Mouse (Mus musculus) midbrain, embryonic 10.5 days (tissue): ENCODE measurements around the gene Rdh16. TPM values are rescaled to one million over a fixed set of nuclear protein-coding genes. Genes with fewer than 3 reads are reported as not detected.
"Not testable (repeated sequence)": the region's sequence is repeated elsewhere in the genome, so short reads cannot be mapped to it uniquely, and the experiment has no call there.

ENCODE experiments used
- DNase-seq: peaks from one replicate; pipeline ENCODE4 v3.0.0-alpha.2; 2017; ENCODE audit warnings: low spot score
- H3K27ac ChIP-seq: fragments of 300-500 bp; sonication (generic); replicated peaks from 2 replicates; pipeline ENCODE4 v1.5.1; 2016; ENCODE audit warnings: mild to moderate bottlenecking
- H3K27me3 ChIP-seq: fragments of 300-500 bp; sonication (generic); 2 replicates; pipeline ENCODE4 v1.6.1; 2016; ENCODE audit warnings: low read depth, mild to moderate bottlenecking; ENCODE audit not compliant: poor library complexity, severe bottlenecking
- H3K36me3 ChIP-seq: fragments of 300-500 bp; sonication (generic); 2 replicates; pipeline ENCODE4 v1.6.1; 2016; ENCODE audit warnings: mild to moderate bottlenecking, moderate library complexity
- H3K4me1 ChIP-seq: fragments of 300-500 bp; sonication (generic); 2 replicates; pipeline ENCODE4 v1.6.1; 2016
- H3K4me3 ChIP-seq: fragments of 300-500 bp; sonication (generic); 2 replicates; pipeline ENCODE4 v1.5.1; 2016; ENCODE audit warnings: mild to moderate bottlenecking, moderate library complexity
- H3K9me3 ChIP-seq: fragments of 300-500 bp; sonication (generic); replicated peaks from 2 replicates; pipeline ENCODE4 v1.6.1; 2016; ENCODE audit warnings: mild to moderate bottlenecking
- WGBS: fragments of 180-500 bp; shearing (Covaris S2); methylation state at CpG from one replicate; pipeline ENCODE4 v1.1.7; 2016; 5-methylcytosine and 5-hydroxymethylcytosine counted together
- polyA plus RNA-seq: library from polyadenylated mRNA; unstranded; fragments of >200 nt; fragmentation: Nextera tagmentation; extraction: Ambion mirVana; gene quantifications from 2 replicates; pipeline ENCODE4 v1.2.1, GENCODE M21; 2016

The Rdh16 gene
- polyA plus RNA-seq, result not detected in 2 replicates

GRCm38 (mm10) chr10:127800891-127801290 is at the start of gene Rdh16:
Rdh16 (plus strand) TSS chr10:127801152.
- DNase-seq, result no peak

GRCm38 (mm10) chr10:127751548-127751947 is 49.4 kb upstream of the Rdh16 start, which contains the start of gene Gpr182:
Gpr182 (minus strand) TSS chr10:127751732.
- peaks cover 7% of the 10 kb centered on the region for H3K27me3 ChIP-seq
- H3K4me3 ChIP-seq, result no peak within 1 kb of the TSS
- DNase-seq, result no peak
- H3K36me3 ChIP-seq, result peaks cover 26% of the 10 kb centered on the region
- H3K9me3 ChIP-seq, result no peaks in the 10 kb centered on the region
- H3K27ac ChIP-seq, result no peak within 1 kb of the TSS
- 61% methylated on average over 8 of the region's 8 CpGs for WGBS
- H3K4me1 ChIP-seq, result peaks cover 26% of the 10 kb centered on the region

More at GRCm38 (mm10) chr10:127800891-127801290, at the start of gene Rdh16:
- Histone ChIP-seq H3K36me3 (no peaks in the 10 kb centered on the region), H3K4me1 (0 out of 2 replicates have a peak, but pooled peaks cover 4% of the 10 kb centered on the region), H3K27me3 (no peaks in the 10 kb centered on the region), H3K4me3 (no peak within 1 kb of the TSS), H3K27ac (no peak within 1 kb of the TSS), H3K9me3 (no peaks in the 10 kb centered on the region)
- WGBS, result 90% methylated on average over 6 of the region's 6 CpGs

GRCm38 (mm10) chr10:127754566-127755166 is 46.3 kb upstream of the Rdh16 start:
- Histone ChIP-seq H3K36me3 (no peaks in the 10 kb centered on the region), H3K27ac (no peak overlapping the region), H3K4me3 (no peak overlapping the region), H3K9me3 (no peaks in the 10 kb centered on the region), H3K4me1 (peaks cover 9% of the 10 kb centered on the region), H3K27me3 (peaks cover 6% of the 10 kb centered on the region)
- no peak for DNase-seq
- WGBS, result 83% methylated on average over 6 of the region's 6 CpGs

GRCm38 (mm10) chr10:127755246-127755645 is 45.7 kb upstream of the Rdh16 start:
- WGBS, result 78% methylated on average over 3 of the region's 3 CpGs

GRCm38 (mm10) chr10:127755770-127756468 is 45.0 kb upstream of the Rdh16 start:
- H3K27ac ChIP-seq, result no peak overlapping the region; the same call in 1 of the 2 replicates
- DNase-seq, result no peak
- peak overlapping the region; percentile 27 for H3K4me3 ChIP-seq
- 45% methylated on average over 18 of the region's 18 CpGs for WGBS
- H3K9me3 ChIP-seq, result no peaks in the 10 kb centered on the region
- H3K27me3 ChIP-seq, result no peaks in the 10 kb centered on the region
- H3K36me3 ChIP-seq, result no peaks in the 10 kb centered on the region
- H3K4me1 ChIP-seq, result no peaks in the 10 kb centered on the region

More at GRCm38 (mm10) chr10:127755246-127755645, 45.7 kb upstream of the Rdh16 start:
- Histone ChIP-seq H3K4me1 (peaks cover 3% of the 10 kb centered on the region; the same call in 1 of the 2 replicates), H3K9me3 (no peaks in the 10 kb centered on the region), H3K27ac (no peak overlapping the region), H3K36me3 (no peaks in the 10 kb centered on the region), H3K27me3 (0 out of 2 replicates have a peak, but pooled peaks cover under 1% of the 10 kb centered on the region), H3K4me3 (no peak overlapping the region)
- no peak for DNase-seq

GRCm38 (mm10) chr10:127759181-127760110 is 41.5 kb upstream of the Rdh16 start, which contains the start of the genes Rdh1 and Rdh16f1:
Rdh1 (plus strand) TSS chr10:127759721.
Rdh16f1 (plus strand) TSS chr10:127759787.
- DNase-seq, result no peak

GRCm38 (mm10) chr10:127762926-127763325 is 38.0 kb upstream of the Rdh16 start:
- 86% methylated on average over 10 of the region's 10 CpGs for WGBS
- H3K4me1 ChIP-seq, H3K36me3 ChIP-seq, H3K27me3 ChIP-seq, DNase-seq, H3K9me3 ChIP-seq, H3K27ac ChIP-seq, H3K4me3 ChIP-seq: not testable (repeated sequence)

More at GRCm38 (mm10) chr10:127759181-127760110, 41.5 kb upstream of the Rdh16 start, which contains the start of the genes Rdh1 and Rdh16f1:
- H3K9me3 ChIP-seq, result no peaks in the 10 kb centered on the region
- no peak within 1 kb of the TSS for H3K27ac ChIP-seq
- no peaks in the 10 kb centered on the region for H3K27me3 ChIP-seq
- WGBS, result 80% methylated on average over 9 of the region's 9 CpGs
- H3K4me3 ChIP-seq, result no peak within 1 kb of the TSS
- H3K36me3 ChIP-seq, result no peaks in the 10 kb centered on the region
- H3K4me1 ChIP-seq, result no peaks in the 10 kb centered on the region

GRCm38 (mm10) chr10:127763914-127764680 is 36.9 kb upstream of the Rdh16 start:
- 77% methylated on average over 12 of the region's 12 CpGs for WGBS
- no peak for DNase-seq
- no peaks in the 10 kb centered on the region for H3K9me3 ChIP-seq
- no peaks in the 10 kb centered on the region for H3K27me3 ChIP-seq
- H3K4me3 ChIP-seq, result no peak overlapping the region
- no peaks in the 10 kb centered on the region for H3K4me1 ChIP-seq
- H3K36me3 ChIP-seq, result no peaks in the 10 kb centered on the region
- no peak overlapping the region for H3K27ac ChIP-seq

- H3K4me3 ChIP-seq, result no peak overlapping the region
- 85% methylated on average over 1 of the region's 1 CpGs for WGBS
- no peaks in the 10 kb centered on the region for H3K9me3 ChIP-seq
- no peak overlapping the region for H3K27ac ChIP-seq
- H3K36me3 ChIP-seq, result no peaks in the 10 kb centered on the region
- no peaks in the 10 kb centered on the region for H3K4me1 ChIP-seq
- no peak for DNase-seq
- no peaks in the 10 kb centered on the region for H3K27me3 ChIP-seq
Measured at GRCm38 (mm10) chr10:127766564-127766963, 34.4 kb upstream of the Rdh16 start.

- Histone ChIP-seq H3K27ac (no peak within 1 kb of the TSS), H3K4me1 (no peaks in the 10 kb centered on the region), H3K36me3 (no peaks in the 10 kb centered on the region), H3K4me3 (no peak within 1 kb of the TSS), H3K27me3 (no peaks in the 10 kb centered on the region), H3K9me3 (no peaks in the 10 kb centered on the region)
- DNase-seq, result no peak
- 83% methylated on average over 2 of the region's 2 CpGs for WGBS
Measured at GRCm38 (mm10) chr10:127776011-127776410, 24.9 kb upstream of the Rdh16 start, which contains the start of gene Rdh9. Rdh9 (plus strand) TSS chr10:127776386.

- WGBS, result 96% methylated on average over 17 of the region's 17 CpGs
- not testable (repeated sequence) for H3K4me3 ChIP-seq, H3K36me3 ChIP-seq, H3K27ac ChIP-seq, H3K9me3 ChIP-seq, H3K27me3 ChIP-seq, DNase-seq, H3K4me1 ChIP-seq
Measured at GRCm38 (mm10) chr10:127782321-127782720, 18.6 kb upstream of the Rdh16 start.
